Comparison of ENCODE assay signal across 19 mouse cellular contexts in the genomic region with DNA sequence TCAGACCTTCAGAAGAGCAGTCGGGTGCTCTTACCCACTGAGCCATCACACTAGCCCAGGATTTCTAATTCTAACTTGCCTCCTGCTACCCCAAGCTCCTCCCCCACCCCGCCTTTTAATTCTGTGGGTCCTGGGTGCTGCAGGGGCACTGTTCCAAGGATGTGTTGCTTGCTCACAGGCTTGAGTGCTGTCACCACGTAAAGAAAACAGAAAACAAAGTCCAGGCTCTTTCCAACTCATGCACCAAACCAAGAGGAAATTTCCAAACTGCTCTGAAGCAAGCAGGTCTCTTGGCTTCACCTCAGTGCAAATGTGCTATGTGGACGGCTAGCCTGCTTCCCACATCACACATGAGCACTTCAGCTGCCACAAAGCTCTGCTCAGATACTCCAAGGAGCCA. TPM values are rescaled to one million over a fixed set of nuclear protein-coding genes. Genes with fewer than 3 reads are reported as not detected.
DNase-seq lines count a peak whose midpoint lies in the region; ATAC-seq and TF ChIP-seq lines count a peak whose summit lies in the region.
"Had no signal": no experiment of that assay in that cellular context is flagged by ENCODE, and none has a peak within 500 bp of the region (broad histone marks: within the 10 kb centered on the region; RNA-seq: fewer than 3 reads in every experiment).

No protein-coding gene starts in this region.

- peaks cover 8 to 24% of the 10 kb centered on the region in 2 experiments for H3K4me1 ChIP-seq in heart, embryonic 14.5 days (ENCODE audit: control insufficient read depth in 2 of 2, insufficient read depth in 2 of 2, low read length in 2 of 2)
- peaks cover 30% of the 10 kb centered on the region for H3K4me1 ChIP-seq in midbrain, embryonic 10.5 days
- peaks cover 11% of the 10 kb centered on the region for H3K4me1 ChIP-seq in midbrain, embryonic 11.5 days (ENCODE audit: control insufficient read depth, insufficient read depth, low read length)
- peaks cover 21% of the 10 kb centered on the region for H3K4me1 ChIP-seq in liver, postnatal 0 days (ENCODE audit: insufficient read depth)

- ATAC-seq in heart, embryonic 14.5 days (ENCODE audit: insufficient number of reproducible peaks, insufficient read depth, low FRiP score, low read depth): no peak
- no peak for ATAC-seq in midbrain, embryonic 11.5 days (ENCODE audit: low FRiP score)
- ATAC-seq in liver, postnatal 0 days: no peak
- ATAC-seq: intestine, postnatal 0 days had no signal

- intact Hi-C loops in heart, postnatal 10 days (cut with DNase I): loop anchor here (5.0 kb wide), 1 partner anchor 143 kb away; no protein-coding TSS in a partner anchor

- H3K4me2 ChIP-seq in heart, embryonic 14.5 days (ENCODE audit: low read length): no peak overlapping the region
- no peak overlapping the region for H3K4me2 ChIP-seq in midbrain, embryonic 11.5 days
- H3K4me2 ChIP-seq in liver, postnatal 0 days (ENCODE audit: low read depth, low read length): peak overlapping the region; percentile 35
- H3K4me2 ChIP-seq: embryonic facial prominence, embryonic 12.5 days; lung, embryonic 15.5 days had no signal

- peak overlapping the region; percentile 9; the same call in 1 of the 2 replicates for H3K9ac ChIP-seq in heart, embryonic 14.5 days (ENCODE audit: low read length)
- no peak overlapping the region for H3K9ac ChIP-seq in midbrain, embryonic 11.5 days (ENCODE audit: low read length)
- H3K9ac ChIP-seq in liver, postnatal 0 days (replicated peaks): no peak overlapping the region; the same call in 1 of the 2 replicates
- H3K9ac ChIP-seq: embryonic facial prominence, embryonic 12.5 days; lung, embryonic 15.5 days had no signal

- no peak overlapping the region for H3K4me3 ChIP-seq in heart, embryonic 14.5 days (ENCODE audit: control insufficient read depth in 1 of 2, insufficient read depth in 1 of 2, low read depth in 1 of 2, low read length in 2 of 2)
- peak overlapping the region; percentile 1; the same call in 1 of the 2 replicates for H3K4me3 ChIP-seq in midbrain, embryonic 10.5 days
- no peak overlapping the region for H3K4me3 ChIP-seq in midbrain, embryonic 11.5 days (ENCODE audit: low read depth, low read length)
- no peak overlapping the region for H3K4me3 ChIP-seq in liver, postnatal 0 days (ENCODE audit: low read depth, low read length)
- H3K4me3 ChIP-seq: embryonic facial prominence, embryonic 12.5 days; forebrain, embryonic 10.5 days; lung, embryonic 15.5 days had no signal

- no peak for TF ChIP-seq CTCF in liver, postnatal 0 days (IDR thresholded peaks at IDR 0.05; ENCODE audit: low read depth)

- DNase-seq in heart, postnatal 10 days: no peak
- no peak for DNase-seq in midbrain, embryonic 10.5 days (ENCODE audit: low spot score)
- no peak for DNase-seq in midbrain, embryonic 11.5 days (ENCODE audit: low spot score, missing footprints)
- DNase-seq in adipocyte (ENCODE audit: low spot score): peak; percentile 28
- no peak for DNase-seq in liver, postnatal 0 days
- no peak for DNase-seq in testis, postnatal 14 days (ENCODE audit: low spot score)
- no peak for DNase-seq in yolk sac, embryonic 10.5 days (ENCODE audit: low spot score)
- DNase-seq: adrenal gland, postnatal 25 days; cerebellum, postnatal 25 days; left cerebral cortex, postnatal 4 days; thymus, adult 18-20 months had no signal

- H3K27me3 ChIP-seq in heart, embryonic 14.5 days (ENCODE audit: control insufficient read depth, insufficient read depth, low read length): no peaks in the 10 kb centered on the region
- no peaks in the 10 kb centered on the region for H3K27me3 ChIP-seq in midbrain, embryonic 10.5 days (ENCODE audit: low read depth, poor library complexity, severe bottlenecking)
- no peaks in the 10 kb centered on the region for H3K27me3 ChIP-seq in midbrain, embryonic 11.5 days (ENCODE audit: control insufficient read depth, insufficient read depth, low read length)
- no peaks in the 10 kb centered on the region for H3K27me3 ChIP-seq in liver, postnatal 0 days (ENCODE audit: insufficient read depth, low read length)
- H3K27me3 ChIP-seq: embryonic facial prominence, embryonic 12.5 days; lung, embryonic 15.5 days had no signal

- peak overlapping the region; percentile 6 to 38; a peak in 3 of 4 replicates for H3K27ac ChIP-seq in heart, embryonic 14.5 days (replicated peaks in 1 of 2; ENCODE audit: control insufficient read depth in 1 of 2, insufficient read depth in 1 of 2, low read depth in 2 of 2, low read length in 2 of 2)
- H3K27ac ChIP-seq in midbrain, embryonic 10.5 days (replicated peaks): no peak overlapping the region
- no peak overlapping the region for H3K27ac ChIP-seq in midbrain, embryonic 11.5 days (ENCODE audit: low read depth, low read length)
- H3K27ac ChIP-seq in liver, postnatal 0 days (ENCODE audit: low read depth): peak overlapping the region; percentile 16
- H3K27ac ChIP-seq: embryonic facial prominence, embryonic 12.5 days; forebrain, embryonic 10.5 days; lung, embryonic 15.5 days had no signal

- WGBS in heart, embryonic 14.5 days: 58% methylated on average over 4 of the region's 4 CpGs
- WGBS in midbrain, embryonic 10.5 days: 86% methylated on average over 4 of the region's 4 CpGs
- 80% methylated on average over 4 of the region's 4 CpGs for WGBS in midbrain, embryonic 11.5 days
- 60% methylated on average over 4 of the region's 4 CpGs for WGBS in liver, postnatal 0 days (ENCODE audit: insufficient replicate concordance)

- H3K9me3 ChIP-seq in heart, embryonic 14.5 days (ENCODE audit: control insufficient read depth, low read length): no peaks in the 10 kb centered on the region
- H3K9me3 ChIP-seq in midbrain, embryonic 10.5 days (replicated peaks): no peaks in the 10 kb centered on the region
- H3K9me3 ChIP-seq in midbrain, embryonic 11.5 days (ENCODE audit: control insufficient read depth, low read length): no peaks in the 10 kb centered on the region
- H3K9me3 ChIP-seq in liver, postnatal 0 days (ENCODE audit: low read length): no peaks in the 10 kb centered on the region
- H3K9me3 ChIP-seq: embryonic facial prominence, embryonic 12.5 days; forebrain, embryonic 10.5 days; lung, embryonic 15.5 days had no signal

- TF ChIP-seq EP300 in liver, postnatal 0 days (IDR thresholded peaks at IDR 0.05; ENCODE audit: low read depth): no peak

- H3K36me3 ChIP-seq in heart, embryonic 14.5 days (ENCODE audit: control insufficient read depth, insufficient read depth, low read length): peaks cover 59% of the 10 kb centered on the region
- H3K36me3 ChIP-seq in midbrain, embryonic 10.5 days: peaks cover 69% of the 10 kb centered on the region
- H3K36me3 ChIP-seq in midbrain, embryonic 11.5 days (ENCODE audit: control insufficient read depth, insufficient read depth, low read length): peaks cover 32% of the 10 kb centered on the region
- peaks cover 52% of the 10 kb centered on the region for H3K36me3 ChIP-seq in liver, postnatal 0 days (replicated peaks; ENCODE audit: insufficient read depth, low read length)

RNA-seq across cellular contexts. Expression of a gene that starts 3.3 kb away (rescaled TPM):
- polyA plus RNA-seq in heart, embryonic 14.5 days (2014; fragmentation: Nextera tagmentation; extraction: Ambion mirVana): 96.5 and 112 TPM in 2 replicates
- total RNA-seq in heart, postnatal 10 days (2021): 100 to 1,000 TPM; 111 TPM
- 449 and 476 TPM in 2 replicates for polyA plus RNA-seq in midbrain, embryonic 10.5 days (2016; fragmentation: Nextera tagmentation; extraction: Ambion mirVana)
- 195 and 201 TPM in 2 replicates for polyA plus RNA-seq in midbrain, embryonic 11.5 days (2014; fragmentation: Nextera tagmentation; extraction: Ambion mirVana)
- polyA plus RNA-seq in liver, postnatal 0 days (2015; fragmentation: Nextera tagmentation; extraction: Ambion mirVana): 118 and 124 TPM in 2 replicates

RNA-seq across cellular contexts. Expression of a gene that starts 18.3 kb away (rescaled TPM):
- polyA plus RNA-seq in heart, embryonic 14.5 days (2014; fragmentation: Nextera tagmentation; extraction: Ambion mirVana): 0.96 and 1.0 TPM in 2 replicates
- total RNA-seq in heart, postnatal 10 days (2021): 1 to 10 TPM in 1 of 2 experiments, under 1 TPM in 1; 0.55 to 1.0 TPM
- 0.94 and 1.9 TPM in 2 replicates for polyA plus RNA-seq in midbrain, embryonic 10.5 days (2016; fragmentation: Nextera tagmentation; extraction: Ambion mirVana)
- polyA plus RNA-seq in midbrain, embryonic 11.5 days (2014; fragmentation: Nextera tagmentation; extraction: Ambion mirVana): 0.62 and 1.1 TPM in 2 replicates
- polyA plus RNA-seq in liver, postnatal 0 days (2015; fragmentation: Nextera tagmentation; extraction: Ambion mirVana): 63.7 and 70.1 TPM in 2 replicates
- total RNA-seq: megakaryocyte, adult 5-6 weeks; neutrophil, adult 5-6 weeks had no signal

RNA-seq across cellular contexts. Expression of a gene that starts 22.2 kb away (rescaled TPM):
- polyA plus RNA-seq in heart, embryonic 14.5 days (2014; fragmentation: Nextera tagmentation; extraction: Ambion mirVana): not detected in 2 replicates
- total RNA-seq in heart, postnatal 10 days (2021): not detected
- polyA plus RNA-seq in midbrain, embryonic 10.5 days (2016; fragmentation: Nextera tagmentation; extraction: Ambion mirVana): not detected in 2 replicates
- polyA plus RNA-seq in midbrain, embryonic 11.5 days (2014; fragmentation: Nextera tagmentation; extraction: Ambion mirVana): not detected in 2 replicates
- polyA plus RNA-seq in liver, postnatal 0 days (2015; fragmentation: Nextera tagmentation; extraction: Ambion mirVana): not detected in 2 replicates
- total RNA-seq: adrenal gland, postnatal 25 days; megakaryocyte, adult 5-6 weeks had no signal
- polyA plus RNA-seq: forebrain, embryonic 10.5 days; hindbrain, embryonic 11.5 days; lung, embryonic 15.5 days had no signal

Comparison
In these comparisons a context has a peak if more than half of its experiments do, and no peak if none do; other contexts are left out.
1. H3K27ac ChIP-seq: peak in heart, embryonic 14.5 days (2 of 2) and liver, postnatal 0 days (single experiment); none in midbrain, embryonic 10.5 days (single experiment) and midbrain, embryonic 11.5 days (single experiment).
2. RNA of a gene that starts 18.3 kb away (polyA plus RNA-seq): 63.7 to 70.1 TPM in liver, postnatal 0 days; 0.94 to 1.9 TPM in midbrain, embryonic 10.5 days, 0.62 to 1.1 TPM in midbrain, embryonic 11.5 days and 0.96 to 1.0 TPM in heart, embryonic 14.5 days; every median in the first group is over 10 times any median in the second.